Mouse (Mus musculus): ENCODE data around the gene Cdc40. TPM values are rescaled to one million over a fixed set of nuclear protein-coding genes. Genes with fewer than 3 reads are reported as not detected.
A peak's percentile ranks its signal among the peaks of the same experiment; 100 is the strongest.

The Cdc40 gene
- 0.47 and 3.7 TPM in 2 replicates for polyA plus RNA-seq (2012; ENCODE audit: insufficient read depth, low replicate concordance)

GRCm38 (mm10) chr10:40882831-40883643 is at the start of gene Cdc40, which contains the start of gene Wasf1:
Gene Cdc40 (minus strand): TSS chr10:40883311.
Gene Wasf1 (plus strand): TSS chr10:40883475.
- Histone ChIP-seq H3K36me3 (replicated peaks; ENCODE audit: low read length) (peaks cover 21% of the 10 kb centered on the region), H3K27me3 (replicated peaks) (peaks cover 19% of the 10 kb centered on the region), H3K9me3 (no peaks in the 10 kb centered on the region), H3K4me1 (peaks cover 49% of the 10 kb centered on the region), H3K4me3 (replicated peaks) (peak within 1 kb of the TSS; percentile 98)
- TF ChIP-seq FLI1 (IDR thresholded peaks at IDR 0.05; ENCODE audit: low read length) (no peak), GATA1 (IDR thresholded peaks at IDR 0.05; ENCODE audit: borderline replicate concordance, low read length) (no peak)

- no peak for TF ChIP-seq GATA1 (IDR thresholded peaks at IDR 0.05; ENCODE audit: borderline replicate concordance, low read length)
- TF ChIP-seq FLI1 (IDR thresholded peaks at IDR 0.05; ENCODE audit: low read length): no peak
- no peaks in the 10 kb centered on the region for H3K36me3 ChIP-seq (replicated peaks; ENCODE audit: low read length)
- peaks cover 2% of the 10 kb centered on the region; the same call in 1 of the 2 replicates for H3K9me3 ChIP-seq
- peaks cover 2% of the 10 kb centered on the region for H3K27me3 ChIP-seq (replicated peaks)
- H3K4me1 ChIP-seq: peaks cover 10% of the 10 kb centered on the region
- no peak overlapping the region for H3K4me3 ChIP-seq (replicated peaks)
Observed at GRCm38 (mm10) chr10:40919464-40919863, 36.4 kb upstream of the Cdc40 start.

GRCm38 (mm10) chr10:40918669-40919440 is 35.7 kb upstream of the Cdc40 start:
- Histone ChIP-seq H3K27me3 (replicated peaks) (no peaks in the 10 kb centered on the region), H3K4me3 (replicated peaks) (no peak overlapping the region), H3K9me3 (peaks cover 2% of the 10 kb centered on the region; the same call in 1 of the 2 replicates), H3K4me1 (peaks cover 10% of the 10 kb centered on the region), H3K36me3 (replicated peaks; ENCODE audit: low read length) (no peaks in the 10 kb centered on the region)
- no peak for TF ChIP-seq GATA1 (IDR thresholded peaks at IDR 0.05; ENCODE audit: borderline replicate concordance, low read length)
- no peak for TF ChIP-seq FLI1 (IDR thresholded peaks at IDR 0.05; ENCODE audit: low read length)

GRCm38 (mm10) chr10:40915240-40915639 is 32.1 kb upstream of the Cdc40 start:
- H3K9me3 ChIP-seq: peaks cover 2% of the 10 kb centered on the region; the same call in 1 of the 2 replicates
- no peaks in the 10 kb centered on the region for H3K27me3 ChIP-seq (replicated peaks)
- no peak overlapping the region for H3K4me3 ChIP-seq (replicated peaks)
- TF ChIP-seq FLI1 (IDR thresholded peaks at IDR 0.05; ENCODE audit: low read length): no peak
- TF ChIP-seq GATA1 (IDR thresholded peaks at IDR 0.05; ENCODE audit: borderline replicate concordance, low read length): no peak
- H3K4me1 ChIP-seq: peaks cover 10% of the 10 kb centered on the region
- H3K36me3 ChIP-seq (replicated peaks; ENCODE audit: low read length): no peaks in the 10 kb centered on the region

- Histone ChIP-seq H3K36me3 (replicated peaks; ENCODE audit: low read length) (no peaks in the 10 kb centered on the region), H3K4me3 (replicated peaks) (no peak overlapping the region), H3K27me3 (replicated peaks) (no peaks in the 10 kb centered on the region), H3K4me1 (no peaks in the 10 kb centered on the region; the same call in 1 of the 2 replicates), H3K9me3 (peaks cover 2% of the 10 kb centered on the region; the same call in 1 of the 2 replicates)
- no peak for TF ChIP-seq FLI1 (IDR thresholded peaks at IDR 0.05; ENCODE audit: low read length)
- TF ChIP-seq GATA1 (IDR thresholded peaks at IDR 0.05; ENCODE audit: borderline replicate concordance, low read length): no peak
Observed at GRCm38 (mm10) chr10:40910811-40911210, 27.7 kb upstream of the Cdc40 start.

- TF ChIP-seq GATA1 (IDR thresholded peaks at IDR 0.05; ENCODE audit: borderline replicate concordance, low read length): no peak
- TF ChIP-seq FLI1 (IDR thresholded peaks at IDR 0.05; ENCODE audit: low read length): no peak
- Histone ChIP-seq H3K4me1 (no peaks in the 10 kb centered on the region; the same call in 1 of the 2 replicates), H3K36me3 (replicated peaks; ENCODE audit: low read length) (no peaks in the 10 kb centered on the region), H3K9me3 (no peaks in the 10 kb centered on the region), H3K27me3 (replicated peaks) (peaks cover 2% of the 10 kb centered on the region), H3K4me3 (replicated peaks) (no peak overlapping the region)
Observed at GRCm38 (mm10) chr10:40908580-40908979, 25.5 kb upstream of the Cdc40 start.

- no peak for TF ChIP-seq FLI1 (IDR thresholded peaks at IDR 0.05; ENCODE audit: low read length)
- TF ChIP-seq GATA1 (IDR thresholded peaks at IDR 0.05; ENCODE audit: borderline replicate concordance, low read length): no peak
- H3K4me3 ChIP-seq (replicated peaks): no peak overlapping the region
- no peaks in the 10 kb centered on the region for H3K36me3 ChIP-seq (replicated peaks; ENCODE audit: low read length)
- no peaks in the 10 kb centered on the region; the same call in 1 of the 2 replicates for H3K4me1 ChIP-seq
- H3K27me3 ChIP-seq (replicated peaks): peaks cover 2% of the 10 kb centered on the region
- no peaks in the 10 kb centered on the region for H3K9me3 ChIP-seq
Observed at GRCm38 (mm10) chr10:40906802-40907201, 23.7 kb upstream of the Cdc40 start.

GRCm38 (mm10) chr10:40906131-40906530 is 23.0 kb upstream of the Cdc40 start:
- TF ChIP-seq GATA1 (IDR thresholded peaks at IDR 0.05; ENCODE audit: borderline replicate concordance, low read length): no peak
- no peak for TF ChIP-seq FLI1 (IDR thresholded peaks at IDR 0.05; ENCODE audit: low read length)
- Histone ChIP-seq H3K4me3 (replicated peaks) (no peak overlapping the region), H3K4me1 (no peaks in the 10 kb centered on the region), H3K27me3 (replicated peaks) (peaks cover 2% of the 10 kb centered on the region), H3K9me3 (no peaks in the 10 kb centered on the region), H3K36me3 (replicated peaks; ENCODE audit: low read length) (no peaks in the 10 kb centered on the region)

GRCm38 (mm10) chr10:40901786-40902185 is 18.7 kb upstream of the Cdc40 start:
- H3K27me3 ChIP-seq (replicated peaks): peaks cover 2% of the 10 kb centered on the region
- no peaks in the 10 kb centered on the region for H3K4me1 ChIP-seq
- no peaks in the 10 kb centered on the region for H3K36me3 ChIP-seq (replicated peaks; ENCODE audit: low read length)
- no peak overlapping the region for H3K4me3 ChIP-seq (replicated peaks)
- TF ChIP-seq FLI1 (IDR thresholded peaks at IDR 0.05; ENCODE audit: low read length) (no peak), GATA1 (IDR thresholded peaks at IDR 0.05; ENCODE audit: borderline replicate concordance, low read length) (no peak)
- H3K9me3 ChIP-seq: no peaks in the 10 kb centered on the region

Measured in megakaryocyte, embryonic 14.5 days (primary cell).